Mouse (Mus musculus): ENCODE data around the gene Hlcs. TPM values are rescaled to one million over a fixed set of nuclear protein-coding genes. Genes with fewer than 3 reads are reported as not detected.
"Not testable (repeated sequence)": the region's sequence is repeated elsewhere in the genome, so short reads cannot be mapped to it uniquely, and the experiment has no call there.

Gene Hlcs
- polyA plus RNA-seq, 1 experiment from 2014 or later, result 4.0 TPM

GRCm38 (mm10) chr16:94349588-94350286, 36.4 kb upstream of the Hlcs start:
- no peak overlapping the region for H3K4me2 ChIP-seq (ENCODE audit: low read length)
- H3K9me3 ChIP-seq (replicated peaks; ENCODE audit: control insufficient read depth, low read length), result no peaks in the 10 kb centered on the region
- no peak overlapping the region for H3K4me3 ChIP-seq (ENCODE audit: low read depth, low read length)
- ATAC-seq (no peak), DNase-seq (ENCODE audit: low spot score) (peak; percentile 35)
- WGBS, result 61% methylated on average over 11 of the region's 11 CpGs
- no peaks in the 10 kb centered on the region for H3K27me3 ChIP-seq (replicated peaks; ENCODE audit: control insufficient read depth, insufficient read depth, low read length)
- no peak overlapping the region for H3K27ac ChIP-seq (ENCODE audit: low read depth, low read length)
- no peak overlapping the region for H3K9ac ChIP-seq (ENCODE audit: low read length)
- no peaks in the 10 kb centered on the region for H3K36me3 ChIP-seq (ENCODE audit: control insufficient read depth, insufficient read depth, low read length)
- H3K4me1 ChIP-seq (ENCODE audit: control insufficient read depth, insufficient read depth, low read length), result 0 out of 2 replicates have a peak, but pooled peaks cover 4% of the 10 kb centered on the region

- H3K9me3 ChIP-seq (replicated peaks; ENCODE audit: control insufficient read depth, low read length), result no peaks in the 10 kb centered on the region
- 0 out of 2 replicates have a peak, but pooled peaks cover 4% of the 10 kb centered on the region for H3K4me1 ChIP-seq (ENCODE audit: control insufficient read depth, insufficient read depth, low read length)
- WGBS, result 94% methylated on average over 2 of the region's 2 CpGs
These were observed 35.4 kb upstream of the Hlcs start for GRCm38 (mm10) chr16:94348779-94349178.

DNA sequence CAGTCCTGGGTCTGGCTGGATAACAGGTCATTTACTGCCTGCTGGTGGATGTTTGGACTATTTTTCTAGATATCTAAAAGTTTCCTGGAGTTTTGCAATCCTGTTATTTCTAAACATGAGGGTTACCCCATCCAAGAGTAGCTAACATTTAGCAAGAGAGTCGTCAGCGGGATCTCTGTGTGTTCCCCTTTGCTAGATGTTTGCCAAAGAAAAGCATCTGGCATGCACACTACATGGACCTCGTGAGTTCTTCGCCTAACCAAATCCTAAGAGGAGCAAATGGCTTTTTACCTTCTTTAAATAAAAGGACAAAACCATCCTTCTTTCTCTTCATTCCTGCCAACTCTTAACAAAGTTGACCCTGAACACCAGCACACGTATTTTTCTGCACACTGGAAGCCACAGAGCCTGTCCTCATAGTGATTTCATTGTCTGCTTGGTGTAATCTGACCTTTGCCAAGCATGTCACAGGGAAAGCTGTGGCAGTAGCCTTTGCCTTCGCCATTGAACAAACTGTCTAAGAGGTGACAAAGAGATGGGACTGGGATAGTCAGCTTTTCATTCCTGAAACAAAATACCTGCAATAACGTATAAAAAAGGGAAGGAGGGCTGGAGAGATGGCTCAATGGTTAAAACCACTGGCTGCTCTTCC, 33.8 kb upstream of the Hlcs start:
- H3K4me2 ChIP-seq (ENCODE audit: low read length), result no peak overlapping the region
- no peaks in the 10 kb centered on the region for H3K36me3 ChIP-seq (ENCODE audit: control insufficient read depth, insufficient read depth, low read length)
- ATAC-seq, result no peak
- no peak overlapping the region for H3K27ac ChIP-seq (ENCODE audit: low read depth, low read length)
- H3K9me3 ChIP-seq (replicated peaks; ENCODE audit: control insufficient read depth, low read length), result no peaks in the 10 kb centered on the region
- 0 out of 2 replicates have a peak, but pooled peaks cover 4% of the 10 kb centered on the region for H3K4me1 ChIP-seq (ENCODE audit: control insufficient read depth, insufficient read depth, low read length)
- no peak overlapping the region for H3K9ac ChIP-seq (ENCODE audit: low read length)
- no peaks in the 10 kb centered on the region for H3K27me3 ChIP-seq (replicated peaks; ENCODE audit: control insufficient read depth, insufficient read depth, low read length)
- H3K4me3 ChIP-seq (ENCODE audit: low read depth, low read length), result no peak overlapping the region
- no peak for DNase-seq (ENCODE audit: low spot score)
- 81% methylated on average over 7 of the region's 7 CpGs for WGBS

More at GRCm38 (mm10) chr16:94348779-94349178, 35.4 kb upstream of the Hlcs start:
- H3K4me2 ChIP-seq (ENCODE audit: low read length), result no peak overlapping the region
- no peak overlapping the region for H3K4me3 ChIP-seq (ENCODE audit: low read depth, low read length)
- no peaks in the 10 kb centered on the region for H3K27me3 ChIP-seq (replicated peaks; ENCODE audit: control insufficient read depth, insufficient read depth, low read length)
- ATAC-seq (no peak), DNase-seq (ENCODE audit: low spot score) (no peak)
- no peak overlapping the region for H3K27ac ChIP-seq (ENCODE audit: low read depth, low read length)
- H3K9ac ChIP-seq (ENCODE audit: low read length), result no peak overlapping the region
- no peaks in the 10 kb centered on the region for H3K36me3 ChIP-seq (ENCODE audit: control insufficient read depth, insufficient read depth, low read length)

- Histone ChIP-seq H3K27me3 (replicated peaks; ENCODE audit: control insufficient read depth, insufficient read depth, low read length) (no peaks in the 10 kb centered on the region), H3K36me3 (ENCODE audit: control insufficient read depth, insufficient read depth, low read length) (no peaks in the 10 kb centered on the region), H3K9me3 (replicated peaks; ENCODE audit: control insufficient read depth, low read length) (no peaks in the 10 kb centered on the region), H3K27ac (ENCODE audit: low read depth, low read length) (no peak overlapping the region), H3K4me3 (ENCODE audit: low read depth, low read length) (no peak overlapping the region), H3K4me2 (ENCODE audit: low read length) (no peak overlapping the region), H3K9ac (ENCODE audit: low read length) (no peak overlapping the region), H3K4me1 (ENCODE audit: control insufficient read depth, insufficient read depth, low read length) (0 out of 2 replicates have a peak, but pooled peaks cover 4% of the 10 kb centered on the region)
- DNase-seq (ENCODE audit: low spot score), result no peak
- 96% methylated on average over 1 of the region's 1 CpGs for WGBS
- ATAC-seq, result no peak
These were observed 32.4 kb upstream of the Hlcs start for GRCm38 (mm10) chr16:94345733-94346132.

DNA sequence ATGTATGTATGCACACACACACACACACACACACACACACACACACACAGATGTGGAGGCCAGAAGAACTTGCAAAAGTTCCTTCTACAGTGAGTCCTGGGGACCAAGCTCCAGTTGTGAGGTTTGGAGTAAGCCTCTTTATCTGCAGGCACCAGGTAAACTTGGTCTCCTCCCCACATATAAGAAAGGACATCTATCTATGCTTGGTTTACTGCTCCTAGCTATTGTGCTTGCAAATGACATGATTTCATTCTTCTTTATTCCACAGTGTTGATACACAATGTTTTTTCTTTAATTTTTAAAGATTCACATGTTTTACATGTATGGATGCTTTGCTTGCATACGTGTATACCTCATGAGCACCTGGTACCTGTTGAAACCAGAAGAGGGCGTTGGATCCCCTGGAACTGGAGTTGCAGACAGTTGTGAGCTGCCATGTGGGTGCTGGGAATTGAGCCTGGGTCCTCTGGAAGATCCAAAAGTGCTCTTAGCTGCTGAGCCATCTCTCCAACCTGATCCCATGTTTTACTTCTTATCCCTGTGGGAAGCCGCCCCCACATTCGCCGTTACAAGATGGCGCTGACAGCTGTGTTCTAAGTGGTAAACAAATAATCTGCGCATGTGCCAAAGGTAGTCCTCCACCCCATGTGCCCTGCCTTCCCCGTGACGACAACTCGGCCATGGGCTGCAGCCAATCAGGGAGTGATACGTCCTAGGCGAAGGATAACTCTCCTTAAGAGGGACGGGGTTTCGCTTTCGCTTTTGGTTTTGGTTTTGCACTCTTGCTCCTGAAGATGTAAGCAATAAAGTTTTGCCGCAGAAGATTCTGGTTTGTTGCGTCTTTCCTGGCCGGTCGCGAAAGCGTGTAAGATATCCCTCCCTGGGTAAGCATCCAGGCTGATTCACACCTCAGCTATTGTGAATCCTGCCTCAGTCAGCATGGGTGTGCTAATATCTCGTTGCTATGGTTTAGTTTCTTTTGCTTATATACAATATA, 26.1 kb upstream of the Hlcs start:
- not testable (repeated sequence) for H3K9ac ChIP-seq (ENCODE audit: low read length); ATAC-seq; H3K27ac ChIP-seq (ENCODE audit: low read depth, low read length); H3K36me3 ChIP-seq (ENCODE audit: control insufficient read depth, insufficient read depth, low read length); H3K4me2 ChIP-seq (ENCODE audit: low read length); H3K4me3 ChIP-seq (ENCODE audit: low read depth, low read length); H3K4me1 ChIP-seq (ENCODE audit: control insufficient read depth, insufficient read depth, low read length); H3K27me3 ChIP-seq (replicated peaks; ENCODE audit: control insufficient read depth, insufficient read depth, low read length); DNase-seq (ENCODE audit: low spot score); H3K9me3 ChIP-seq (replicated peaks; ENCODE audit: control insufficient read depth, low read length)
- 92% methylated on average over 18 of the region's 22 CpGs for WGBS

DNA sequence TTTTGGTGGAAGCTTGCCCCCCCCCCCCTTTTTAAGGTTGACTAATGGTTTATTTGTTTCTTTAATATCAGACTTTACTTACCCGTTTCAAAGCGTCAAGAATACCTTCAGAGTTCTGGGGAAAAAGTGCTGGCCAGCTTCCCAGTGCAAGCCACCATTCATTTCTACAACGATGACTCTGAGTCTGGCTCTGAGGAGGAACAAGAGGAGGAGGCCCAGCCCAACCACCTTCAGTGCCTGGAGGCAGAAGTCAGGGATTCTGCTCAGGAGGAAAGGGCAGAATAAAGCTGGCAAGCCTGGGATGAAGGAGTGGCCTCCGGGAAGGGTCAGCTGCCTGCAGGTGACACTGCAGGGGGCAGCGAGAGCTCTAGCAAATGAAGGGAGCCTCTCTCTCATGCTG, 22.3 kb upstream of the Hlcs start:
- Histone ChIP-seq H3K9me3 (replicated peaks; ENCODE audit: control insufficient read depth, low read length) (no peaks in the 10 kb centered on the region), H3K4me2 (ENCODE audit: low read length) (no peak overlapping the region), H3K27me3 (replicated peaks; ENCODE audit: control insufficient read depth, insufficient read depth, low read length) (no peaks in the 10 kb centered on the region), H3K27ac (ENCODE audit: low read depth, low read length) (no peak overlapping the region), H3K4me1 (ENCODE audit: control insufficient read depth, insufficient read depth, low read length) (no peaks in the 10 kb centered on the region), H3K9ac (ENCODE audit: low read length) (no peak overlapping the region), H3K36me3 (ENCODE audit: control insufficient read depth, insufficient read depth, low read length) (no peaks in the 10 kb centered on the region), H3K4me3 (ENCODE audit: low read depth, low read length) (no peak overlapping the region)
- 30% methylated on average over 5 of the region's 5 CpGs for WGBS
- no peak for ATAC-seq
- no peak for DNase-seq (ENCODE audit: low spot score)

GRCm38 (mm10) chr16:94331886-94332252, 18.5 kb upstream of the Hlcs start:
- ATAC-seq (no peak), DNase-seq (ENCODE audit: low spot score) (peak; percentile 11)
- Histone ChIP-seq H3K27me3 (replicated peaks; ENCODE audit: control insufficient read depth, insufficient read depth, low read length) (peaks cover 14% of the 10 kb centered on the region), H3K9ac (ENCODE audit: low read length) (no peak overlapping the region), H3K4me1 (ENCODE audit: control insufficient read depth, insufficient read depth, low read length) (peaks cover 21% of the 10 kb centered on the region), H3K9me3 (replicated peaks; ENCODE audit: control insufficient read depth, low read length) (no peaks in the 10 kb centered on the region), H3K36me3 (ENCODE audit: control insufficient read depth, insufficient read depth, low read length) (no peaks in the 10 kb centered on the region), H3K4me2 (ENCODE audit: low read length) (no peak overlapping the region), H3K27ac (ENCODE audit: low read depth, low read length) (no peak overlapping the region), H3K4me3 (ENCODE audit: low read depth, low read length) (no peak overlapping the region)
- WGBS, result 56% methylated on average over 5 of the region's 5 CpGs

DNA sequence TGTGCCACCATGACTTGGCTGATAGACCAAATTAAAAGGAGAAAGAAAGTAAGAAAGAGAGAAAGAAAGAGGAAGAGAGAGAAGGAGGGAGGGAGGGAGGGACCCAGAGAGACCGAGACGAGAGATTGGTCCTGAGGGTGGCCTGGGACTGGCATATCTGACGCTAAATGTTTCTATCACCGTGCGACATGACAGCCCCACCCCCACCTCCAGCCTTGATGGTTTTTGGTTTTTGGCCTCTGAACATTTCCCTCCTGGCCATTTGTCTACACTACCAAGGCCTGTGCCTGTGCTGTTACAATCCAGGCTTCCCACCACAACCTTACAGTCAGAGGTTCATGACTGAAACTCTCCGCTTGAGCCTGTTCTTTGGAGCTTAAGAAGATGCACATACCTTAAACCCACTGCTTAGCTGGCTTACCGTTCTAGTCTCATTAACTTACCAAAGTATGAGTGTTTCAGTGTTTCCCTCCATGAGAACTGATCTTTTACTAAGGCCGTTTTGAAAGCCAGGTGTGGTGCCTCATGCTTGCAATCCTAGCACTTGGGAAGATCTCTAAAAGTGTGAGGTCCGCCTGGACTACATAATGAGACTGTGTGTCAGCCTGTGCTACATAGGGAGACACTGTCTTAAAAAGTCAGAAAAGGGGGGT, 18.0 kb upstream of the Hlcs start:
- no peak overlapping the region for H3K4me3 ChIP-seq (ENCODE audit: low read depth, low read length)
- 80% methylated on average over 9 of the region's 9 CpGs for WGBS
- no peaks in the 10 kb centered on the region for H3K36me3 ChIP-seq (ENCODE audit: control insufficient read depth, insufficient read depth, low read length)
- H3K9ac ChIP-seq (ENCODE audit: low read length), result no peak overlapping the region
- peaks cover 18% of the 10 kb centered on the region for H3K27me3 ChIP-seq (replicated peaks; ENCODE audit: control insufficient read depth, insufficient read depth, low read length)
- no peak for ATAC-seq
- H3K4me1 ChIP-seq (ENCODE audit: control insufficient read depth, insufficient read depth, low read length), result peaks cover 21% of the 10 kb centered on the region
- DNase-seq (ENCODE audit: low spot score), result no peak
- H3K9me3 ChIP-seq (replicated peaks; ENCODE audit: control insufficient read depth, low read length), result no peaks in the 10 kb centered on the region
- no peak overlapping the region for H3K27ac ChIP-seq (ENCODE audit: low read depth, low read length)
- H3K4me2 ChIP-seq (ENCODE audit: low read length), result no peak overlapping the region
